Comparison of ENCODE assay signal across 8 mouse cellular contexts in the genomic region with DNA sequence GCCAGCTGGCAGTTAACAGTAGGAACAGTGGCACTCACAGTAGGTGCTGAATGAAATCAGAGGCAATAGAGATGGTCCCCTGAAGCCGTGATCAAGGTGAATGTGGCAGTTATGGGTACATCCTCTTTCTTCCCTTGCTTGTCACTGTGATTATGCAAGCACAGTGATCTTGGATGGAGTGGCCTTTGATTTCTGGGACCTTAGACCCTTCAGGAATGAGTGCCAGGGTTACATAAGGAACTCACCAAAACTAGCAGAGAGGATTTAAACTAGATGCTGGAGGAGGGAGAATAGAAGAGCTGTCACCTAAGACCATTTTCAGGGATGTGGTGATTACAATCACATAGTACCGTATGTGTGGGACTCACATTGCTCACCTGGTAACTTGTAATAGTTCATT.
"Had no signal": no experiment of that assay in that cellular context is flagged by ENCODE, and none has a peak within 500 bp of the region (broad histone marks: within the 10 kb centered on the region; RNA-seq: fewer than 3 reads in every experiment).

No protein-coding gene starts in this region.

- DNase-seq: gastrocnemius, adult 2 months; gastrocnemius, postnatal 10 days; gastrocnemius, postnatal 25 days; heart, postnatal 10 days; heart, postnatal 4 days; liver; liver, embryonic 13.5 days; liver, postnatal 0 days had no signal
